Mouse (Mus musculus) forebrain, embryonic 14.5 days (tissue): ENCODE results near the gene Scaf4. TPM values are rescaled to one million over a fixed set of nuclear protein-coding genes. Genes with fewer than 3 reads are reported as not detected.

ENCODE experiments used
- ATAC-seq: fragments of 200-750 bp; cut with Nextera tagmentation; 2 replicates; pipeline ENCODE4 v1.8.0; 2017; ENCODE audit warnings: mild to moderate bottlenecking, moderate library complexity
- DNase-seq: peaks from one replicate; pipeline ENCODE4 v3.0.0-alpha.2; 2015; ENCODE audit warnings: low spot score
- H3K27ac ChIP-seq: fragments of 300-500 bp; sonication (generic); 2 replicates; pipeline ENCODE4 v1.5.1; 2014; ENCODE audit warnings: low read depth, mild to moderate bottlenecking, control low read depth, low read length, moderate library complexity
- H3K27me3 ChIP-seq: fragments of 300-500 bp; sonication (generic); replicated peaks from 2 replicates; pipeline ENCODE4 v1.6.1; 2014; ENCODE audit warnings: low read length, control low read depth, mixed read lengths; ENCODE audit not compliant: control insufficient read depth, insufficient read depth
- H3K36me3 ChIP-seq: fragments of 300-500 bp; sonication (generic); 2 replicates; pipeline ENCODE4 v1.6.1; 2014; ENCODE audit warnings: low read length, control low read depth; ENCODE audit not compliant: control insufficient read depth, insufficient read depth
- H3K4me1 ChIP-seq: fragments of 300-500 bp; sonication (generic); 2 replicates; pipeline ENCODE4 v1.6.1; 2014; ENCODE audit warnings: antibody characterized with exemption, low read length, control low read depth; ENCODE audit not compliant: control insufficient read depth, insufficient read depth
- H3K4me2 ChIP-seq: fragments of 300-500 bp; sonication (generic); 2 replicates; pipeline ENCODE4 v1.6.1; 2014; ENCODE audit warnings: mild to moderate bottlenecking, control low read depth, low read length
- H3K4me3 ChIP-seq: fragments of 300-500 bp; sonication (generic); 2 replicates; pipeline ENCODE4 v1.5.1; 2014; ENCODE audit warnings: low read depth, low read length, control low read depth
- H3K9ac ChIP-seq: fragments of 300-500 bp; sonication (generic); 2 replicates; pipeline ENCODE4 v1.6.1; 2014; ENCODE audit warnings: mild to moderate bottlenecking, low read length, control low read depth, moderate library complexity
- H3K9me3 ChIP-seq: fragments of 300-500 bp; sonication (generic); replicated peaks from 2 replicates; pipeline ENCODE4 v1.6.1; 2016; ENCODE audit warnings: low read length, control low read depth, mixed read lengths; ENCODE audit not compliant: control insufficient read depth
- WGBS: fragments of 180-500 bp; shearing (Covaris S2); extraction: QIAGEN DNeasy Blood & Tissue Kit; methylation state at CpG from one replicate; pipeline ENCODE4 v1.1.7; 2014; 5-methylcytosine and 5-hydroxymethylcytosine counted together
- polyA plus RNA-seq: library from polyadenylated mRNA; unstranded; fragments of >200 nt; fragmentation: Nextera tagmentation; extraction: Ambion mirVana; gene quantifications from 2 replicates; pipeline ENCODE4 v1.2.1, GENCODE M21; 2014

The Scaf4 gene
- polyA plus RNA-seq, 1 experiment from 2014 or later = 13.1 TPM

DNA sequence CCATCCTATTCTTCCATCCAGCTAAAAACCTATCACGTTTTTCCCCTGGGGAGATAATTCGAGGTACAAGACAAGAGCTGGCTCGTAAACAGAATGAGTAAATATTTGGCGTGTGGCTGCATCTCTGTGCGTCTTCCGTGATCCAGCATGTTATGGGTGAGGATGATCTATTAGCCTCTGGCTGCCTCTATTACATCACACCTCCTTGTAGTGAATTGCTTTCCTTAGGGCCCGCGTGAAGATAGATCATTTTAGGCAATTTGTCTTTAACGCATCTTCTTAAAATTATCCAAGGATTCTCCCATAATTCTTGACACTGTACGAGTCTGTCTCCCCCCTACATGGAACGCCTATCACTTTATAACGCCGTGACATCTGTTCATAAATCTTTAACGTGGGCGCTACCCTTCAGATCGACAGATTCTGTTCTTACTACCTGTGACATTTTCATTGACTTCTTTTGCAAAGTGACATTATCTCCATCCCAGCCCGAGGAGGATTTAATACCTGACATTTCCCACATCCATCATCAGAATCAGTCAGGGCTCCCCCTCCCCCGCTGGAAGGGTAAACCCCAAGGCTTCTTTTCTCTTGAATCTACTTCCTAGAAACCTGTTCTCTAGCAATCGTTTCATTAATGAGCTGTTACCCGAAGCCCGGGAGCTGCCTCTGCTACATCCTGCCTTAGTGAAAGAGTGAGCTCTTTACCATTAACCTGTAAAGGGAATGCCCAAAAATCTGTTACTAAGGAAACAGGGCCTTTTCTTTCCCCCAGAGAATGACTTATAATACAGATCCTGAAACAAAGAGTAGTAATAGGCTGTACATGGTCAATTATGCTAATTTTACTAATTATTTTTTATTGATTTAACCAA lies 14.4 kb upstream of the Scaf4 start:
- H3K9ac ChIP-seq = peak overlapping the region; percentile 25; the same call in 1 of the 2 replicates
- 0 out of 2 replicates have a peak overlapping the region, but pooled peaks have one; percentile 4 for H3K4me3 ChIP-seq
- H3K4me1 ChIP-seq = peaks cover 5% of the 10 kb centered on the region; the same call in 1 of the 2 replicates
- DNase-seq = peak; percentile 46
- WGBS = 6% methylated on average over 21 of the region's 21 CpGs
- no peaks in the 10 kb centered on the region for H3K27me3 ChIP-seq
- H3K4me2 ChIP-seq = peak overlapping the region; percentile 34
- H3K36me3 ChIP-seq = no peaks in the 10 kb centered on the region
- no peaks in the 10 kb centered on the region for H3K9me3 ChIP-seq
- peak; percentile 56; the same call in 1 of the 2 replicates for ATAC-seq
- H3K27ac ChIP-seq = no peak overlapping the region

DNA sequence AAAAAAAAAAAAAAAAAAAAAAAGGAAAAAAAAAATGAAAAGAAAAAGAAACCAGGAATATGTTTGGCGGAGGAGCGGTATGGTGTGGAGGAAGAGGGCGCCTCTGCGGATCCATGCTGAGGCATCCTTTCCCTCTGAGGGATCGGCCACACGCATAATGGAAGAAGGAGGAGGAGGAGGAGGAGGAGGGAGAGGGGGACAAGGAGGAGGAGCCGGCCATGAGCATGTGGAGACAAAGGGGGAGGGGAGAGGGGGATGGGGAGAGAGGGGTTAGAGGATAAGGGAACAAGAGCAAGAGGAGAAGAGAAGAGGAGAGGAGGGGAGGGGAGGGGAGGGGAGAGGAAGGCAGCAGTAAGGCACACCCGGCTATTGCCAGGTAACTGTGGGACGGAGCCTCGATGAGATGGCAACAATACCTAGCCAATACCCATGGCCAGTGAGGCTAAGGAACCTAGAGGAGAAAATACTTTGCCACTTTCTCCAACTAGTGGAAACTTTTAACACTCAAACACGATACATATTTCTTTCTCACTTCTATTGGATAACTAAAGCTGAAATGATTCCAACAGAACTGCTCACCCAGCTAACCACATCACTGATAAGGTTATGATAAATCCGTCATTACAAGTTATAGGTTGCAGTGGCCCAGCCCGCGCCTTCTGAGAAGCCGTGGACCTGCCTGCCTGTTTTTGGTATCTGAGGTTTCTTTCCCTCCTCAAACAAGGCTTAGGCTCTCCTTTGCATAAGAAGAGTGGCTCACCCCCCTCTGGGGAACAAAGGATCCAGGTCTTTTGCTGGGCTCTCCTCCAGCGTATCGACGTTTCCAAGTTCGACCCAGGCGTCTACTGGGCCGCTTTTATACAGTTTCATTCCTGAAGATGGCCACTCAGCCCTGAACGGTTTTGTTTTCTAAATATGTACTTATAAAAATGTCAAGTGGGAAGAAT lies 13.4 kb upstream of the Scaf4 start:
- Histone ChIP-seq H3K9ac (peak overlapping the region; percentile 25; the same call in 1 of the 2 replicates), H3K27ac (no peak overlapping the region), H3K27me3 (no peaks in the 10 kb centered on the region), H3K9me3 (no peaks in the 10 kb centered on the region), H3K4me2 (peak overlapping the region; percentile 34), H3K4me3 (0 out of 2 replicates have a peak overlapping the region, but pooled peaks have one; percentile 4), H3K36me3 (no peaks in the 10 kb centered on the region), H3K4me1 (peaks cover 5% of the 10 kb centered on the region; the same call in 1 of the 2 replicates)
- WGBS = 18% methylated on average over 19 of the region's 22 CpGs
- ATAC-seq = 0 out of 2 replicates have a peak, but pooled peaks have one; percentile 18
- no peak for DNase-seq

DNA sequence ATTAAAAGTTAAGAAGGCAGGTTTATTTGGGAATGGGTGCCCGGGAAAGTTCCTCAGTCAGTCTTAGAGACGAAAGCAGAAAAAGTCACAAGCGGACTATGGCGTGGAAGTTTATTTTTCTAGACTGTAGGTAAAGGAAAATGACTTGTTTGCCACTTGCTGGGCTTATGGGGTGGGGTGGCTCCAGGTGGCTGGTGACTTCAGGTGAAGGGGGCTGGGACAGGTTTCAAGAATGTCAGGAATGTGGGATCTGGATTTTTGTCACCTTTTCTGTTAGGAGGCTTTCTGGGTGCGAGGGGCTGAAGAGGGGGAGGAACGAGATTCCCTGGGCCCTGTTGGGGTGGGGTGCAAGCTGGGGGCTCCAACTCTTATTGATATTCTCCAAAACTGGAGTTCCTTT lies 7.4 kb upstream of the Scaf4 start:
- H3K4me2 ChIP-seq = no peak overlapping the region
- H3K27ac ChIP-seq = no peak overlapping the region
- WGBS = 40% methylated on average over 6 of the region's 6 CpGs
- H3K9me3 ChIP-seq = no peaks in the 10 kb centered on the region
- no peak overlapping the region for H3K4me3 ChIP-seq
- no peak for ATAC-seq
- no peaks in the 10 kb centered on the region for H3K4me1 ChIP-seq
- DNase-seq = no peak
- H3K36me3 ChIP-seq = no peaks in the 10 kb centered on the region
- H3K9ac ChIP-seq = no peak overlapping the region
- H3K27me3 ChIP-seq = no peaks in the 10 kb centered on the region

DNA sequence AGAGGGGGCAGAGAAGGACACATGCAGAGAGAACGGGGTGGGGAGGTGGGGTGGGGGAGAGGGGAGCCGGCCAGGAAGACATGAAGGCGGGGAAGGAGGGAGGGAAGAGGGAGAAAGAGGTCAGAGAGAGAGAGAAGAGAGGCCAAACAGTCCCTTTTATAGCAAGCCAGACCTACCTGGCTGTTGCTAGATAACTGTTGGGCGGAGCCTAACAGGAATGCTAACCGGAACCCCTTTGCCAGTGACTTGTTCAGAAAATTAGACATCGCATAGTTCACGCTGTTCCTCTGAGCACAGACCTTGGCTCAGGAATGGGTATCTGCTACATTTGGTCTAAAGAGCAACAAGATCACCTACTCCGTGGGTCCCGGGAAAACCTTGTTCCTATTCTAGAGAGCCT lies 6.7 kb upstream of the Scaf4 start:
- Histone ChIP-seq H3K27ac (no peak overlapping the region), H3K27me3 (no peaks in the 10 kb centered on the region), H3K4me1 (no peaks in the 10 kb centered on the region), H3K9ac (no peak overlapping the region), H3K4me2 (no peak overlapping the region), H3K36me3 (no peaks in the 10 kb centered on the region), H3K9me3 (no peaks in the 10 kb centered on the region), H3K4me3 (no peak overlapping the region)
- WGBS = 72% methylated on average over 9 of the region's 9 CpGs
- DNase-seq = no peak
- no peak for ATAC-seq

DNA sequence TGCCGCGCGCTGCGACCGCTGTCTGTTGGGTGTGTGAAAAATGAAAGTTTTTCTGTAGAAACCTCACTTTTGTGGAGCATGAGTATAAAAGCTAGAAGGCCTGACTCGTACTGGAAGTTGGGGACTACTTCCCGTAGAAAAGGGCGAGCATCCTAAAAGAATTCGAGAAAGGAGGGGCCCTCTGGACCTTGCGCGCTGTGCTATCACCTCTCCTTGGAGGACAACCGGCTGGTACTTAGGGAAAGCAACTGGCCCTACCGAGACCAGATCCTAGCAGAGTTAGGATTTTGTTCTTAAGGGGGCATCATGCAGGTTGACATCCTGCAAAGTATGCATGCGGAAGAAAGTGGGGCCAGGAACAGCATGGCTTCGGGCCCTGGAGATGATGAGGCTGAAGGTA lies 613 bp upstream of the Scaf4 start:
- Histone ChIP-seq H3K4me3 (peak overlapping the region; percentile 100), H3K4me1 (peaks cover 20% of the 10 kb centered on the region), H3K27me3 (no peaks in the 10 kb centered on the region), H3K27ac (peak overlapping the region; percentile 21; the same call in 1 of the 2 replicates), H3K9me3 (no peaks in the 10 kb centered on the region), H3K4me2 (peak overlapping the region; percentile 93), H3K9ac (peak overlapping the region; percentile 92), H3K36me3 (no peaks in the 10 kb centered on the region)
- DNase-seq = no peak
- peak; percentile 4 for ATAC-seq
- WGBS = 4% methylated on average over 15 of the region's 15 CpGs

DNA sequence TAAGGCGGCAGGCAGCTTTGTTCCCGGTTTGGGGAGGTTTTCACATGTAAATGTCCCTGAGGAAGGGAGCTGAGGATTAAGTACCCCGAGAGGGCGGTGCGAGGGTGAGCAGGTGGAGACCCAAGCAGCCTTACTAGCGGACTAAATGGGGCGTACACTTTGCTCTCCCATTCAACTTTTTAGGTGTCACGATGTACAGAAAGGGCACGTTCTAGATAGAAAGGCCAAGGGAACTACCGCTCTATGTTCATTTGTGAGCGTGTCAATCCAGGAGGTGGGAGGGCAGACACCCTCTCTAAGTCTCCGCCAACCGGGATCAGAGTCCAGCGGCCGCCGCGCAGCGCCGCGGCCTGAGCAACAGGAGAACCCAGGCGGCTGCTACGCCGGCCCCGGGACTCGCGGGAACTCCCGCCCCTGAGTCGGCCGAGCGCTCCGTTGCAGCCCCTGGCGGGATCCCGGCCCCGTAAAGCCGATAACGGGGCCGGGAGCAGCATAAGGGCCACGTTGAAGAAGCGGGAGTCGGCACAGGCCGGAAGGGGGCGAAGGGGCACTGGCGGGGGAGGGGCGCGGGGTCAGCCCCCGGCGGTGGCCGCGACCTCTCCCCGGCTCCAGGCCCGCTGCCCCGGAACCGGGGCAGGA lies 918 bp downstream of the Scaf4 start:
- H3K9me3 ChIP-seq = no peaks in the 10 kb centered on the region
- peak overlapping the region; percentile 92 for H3K27ac ChIP-seq
- under 1% methylated on average over 52 of the region's 53 CpGs for WGBS
- ATAC-seq (peak; percentile 6), DNase-seq (peak; percentile 44)
- H3K9ac ChIP-seq = peak overlapping the region; percentile 92
- no peaks in the 10 kb centered on the region for H3K36me3 ChIP-seq
- no peaks in the 10 kb centered on the region for H3K27me3 ChIP-seq
- peaks cover 21% of the 10 kb centered on the region for H3K4me1 ChIP-seq
- H3K4me3 ChIP-seq = peak overlapping the region; percentile 100
- H3K4me2 ChIP-seq = peak overlapping the region; percentile 93

DNA sequence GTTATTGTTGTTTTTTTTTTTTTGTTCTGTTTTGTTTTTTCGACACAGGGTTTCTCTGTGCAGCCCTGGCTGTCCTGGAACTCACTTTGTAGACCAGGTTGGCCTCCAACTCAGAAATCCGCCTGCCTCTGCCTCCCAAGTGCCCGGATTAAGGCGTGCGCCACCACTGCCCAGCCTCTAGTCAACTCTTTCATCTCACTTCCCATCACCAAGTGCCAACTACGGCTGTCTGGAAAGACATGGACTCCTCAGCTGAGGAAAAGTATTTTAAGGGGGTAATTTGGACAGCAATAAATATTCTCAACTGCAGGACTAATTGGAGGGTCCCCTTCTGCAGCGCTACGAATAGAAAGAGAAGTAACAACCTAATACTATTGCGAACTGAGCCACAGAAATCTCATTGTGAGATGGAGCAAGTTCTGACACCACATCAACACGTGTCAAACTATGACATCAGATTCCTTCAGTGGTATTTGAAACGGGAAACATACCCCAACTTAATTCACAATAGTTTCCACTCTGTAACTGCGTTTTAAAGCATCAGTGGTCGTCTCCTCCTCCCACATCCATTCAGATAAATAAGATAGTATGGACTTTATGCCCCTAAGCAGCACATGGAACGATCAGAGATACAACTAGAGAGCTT lies 1.6 kb downstream of the Scaf4 start:
- 29% methylated on average over 14 of the region's 14 CpGs for WGBS
- H3K4me1 ChIP-seq = peaks cover 21% of the 10 kb centered on the region
- H3K4me3 ChIP-seq = peak overlapping the region; percentile 100
- DNase-seq = no peak
- H3K27me3 ChIP-seq = no peaks in the 10 kb centered on the region
- peak overlapping the region; percentile 92 for H3K9ac ChIP-seq
- H3K4me2 ChIP-seq = peak overlapping the region; percentile 93
- H3K9me3 ChIP-seq = no peaks in the 10 kb centered on the region
- H3K36me3 ChIP-seq = no peaks in the 10 kb centered on the region
- H3K27ac ChIP-seq = no peak overlapping the region
- ATAC-seq = no peak

DNA sequence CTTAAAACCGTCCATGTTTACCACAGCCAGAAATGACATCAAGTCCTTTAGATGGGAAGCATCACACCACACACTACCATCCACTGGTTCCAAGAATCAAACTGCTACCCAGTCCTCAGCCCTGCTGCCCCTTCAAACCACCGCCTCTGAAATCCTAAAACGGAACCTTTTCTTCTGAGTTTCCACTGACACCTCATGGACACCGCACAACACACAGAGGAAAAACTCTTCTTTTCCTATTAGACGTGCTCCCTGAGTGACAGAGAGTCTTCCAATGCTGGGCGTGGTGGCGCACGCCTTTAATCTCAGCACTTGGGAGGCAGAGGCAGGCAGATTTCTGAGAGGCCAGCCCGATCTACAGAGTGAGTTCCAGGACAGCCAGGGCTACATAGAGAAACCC lies 2.9 kb downstream of the Scaf4 start:
- no peak overlapping the region for H3K4me2 ChIP-seq
- WGBS = 94% methylated on average over 9 of the region's 9 CpGs
- no peaks in the 10 kb centered on the region for H3K9me3 ChIP-seq
- H3K27ac ChIP-seq = no peak overlapping the region
- ATAC-seq = no peak
- no peaks in the 10 kb centered on the region for H3K36me3 ChIP-seq
- no peak overlapping the region for H3K4me3 ChIP-seq
- DNase-seq = no peak
- peaks cover 21% of the 10 kb centered on the region for H3K4me1 ChIP-seq
- no peaks in the 10 kb centered on the region for H3K27me3 ChIP-seq
- no peak overlapping the region for H3K9ac ChIP-seq
